Mouse (Mus musculus): ENCODE data around the gene Bco2.

Bco2 gene

DNA sequence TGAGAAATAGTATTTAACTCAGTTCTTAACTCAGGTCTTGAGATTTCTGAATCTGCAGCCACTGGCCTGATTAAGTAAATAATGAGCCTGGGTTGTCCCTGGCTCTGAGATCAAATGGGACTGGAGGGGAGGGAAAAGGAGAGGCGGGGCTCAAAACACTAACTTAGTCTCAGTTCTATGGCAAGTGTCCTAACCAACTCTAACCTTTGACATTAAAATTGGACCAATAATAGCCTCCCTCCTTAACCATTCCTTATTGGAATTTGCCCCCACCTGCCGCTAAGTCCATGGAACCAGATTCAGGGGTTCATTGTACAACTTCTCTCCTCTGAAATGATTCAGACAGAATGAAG, at the start of gene Bco2:
TSS of gene Bco2 (minus strand) at position 88 of the 353 bp plus-strand sequence.
- DNase-seq, result no peak

DNA sequence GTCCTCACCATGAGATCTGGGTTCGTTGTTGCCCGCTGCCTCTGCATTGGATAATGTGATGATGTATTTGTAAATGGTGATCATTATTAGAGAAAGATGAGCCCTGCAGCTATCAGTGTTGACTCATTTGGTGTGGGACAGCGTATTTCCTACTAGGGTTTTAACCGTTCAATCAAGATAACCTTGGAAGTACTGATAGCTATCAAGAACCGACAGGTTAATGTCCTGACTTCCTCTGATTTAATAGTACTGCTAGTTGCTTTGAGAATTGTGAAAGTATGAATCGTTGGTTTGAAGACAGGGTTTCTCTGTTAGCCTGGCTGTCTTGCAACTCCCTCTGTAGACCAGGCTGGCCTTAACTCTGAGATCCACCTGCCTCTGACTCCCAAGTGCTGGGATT, 49.4 kb upstream of the Bco2 start:
- DNase-seq, result no peak

DNA sequence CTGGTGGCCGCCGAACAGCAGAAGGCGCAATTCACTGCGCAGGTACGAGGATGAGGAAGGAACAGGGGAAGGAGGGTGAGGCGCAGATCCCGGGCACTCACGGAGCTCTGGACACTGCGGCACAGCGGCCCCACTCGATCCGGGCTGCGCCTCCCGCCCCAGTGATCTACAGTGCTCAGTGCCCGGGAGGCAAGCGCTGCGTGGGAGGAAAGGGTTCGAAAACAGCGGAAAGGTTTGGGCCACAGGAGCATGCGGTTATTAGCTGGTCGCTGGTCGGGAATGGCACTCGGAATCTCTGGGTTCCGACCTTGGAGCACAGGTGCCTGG, 49.0 kb upstream of the Bco2 start:
- no peak for DNase-seq

DNA sequence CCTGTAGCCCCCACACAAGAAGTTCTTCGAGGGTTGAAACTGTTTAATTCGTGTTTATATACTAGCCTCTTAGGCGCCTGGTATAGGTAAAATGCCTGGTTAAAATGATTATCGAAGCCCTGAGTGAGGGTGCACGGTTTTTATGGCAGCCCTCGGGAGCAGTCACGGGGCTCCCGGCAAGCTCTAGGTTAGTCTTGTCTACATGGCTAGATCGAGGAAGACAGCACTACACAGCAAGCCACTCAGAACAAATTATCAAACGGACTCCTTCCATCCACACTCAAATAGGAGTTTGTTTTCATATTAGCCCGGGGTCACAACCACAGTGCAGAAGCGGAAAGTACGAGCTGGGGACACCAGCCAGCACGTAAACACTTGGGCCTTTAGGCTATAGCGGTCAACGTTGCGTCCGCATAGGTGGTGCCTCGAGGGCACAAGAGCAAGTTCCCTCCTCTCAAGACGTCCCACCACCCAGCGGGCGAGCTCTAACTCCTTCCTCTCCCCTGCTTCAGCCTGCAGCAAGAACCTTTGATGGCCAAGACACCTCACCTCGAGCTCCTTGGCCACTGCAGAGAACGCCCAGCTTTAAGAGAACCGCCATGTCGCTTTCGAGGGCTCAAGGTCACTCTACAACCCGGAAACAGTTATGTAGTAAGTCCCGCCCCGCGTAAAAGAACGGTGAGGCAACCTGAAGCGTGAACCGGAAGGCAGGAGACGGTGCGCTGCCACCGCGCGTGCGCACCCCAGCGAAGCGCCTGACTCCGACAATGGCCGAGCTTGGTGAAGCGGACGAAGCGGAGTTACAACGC, 48.4 kb upstream of the Bco2 start, which contains the start of the genes Sdhd and Timm8b:
TSS of gene Sdhd (minus strand) at position 624 of the 809 bp plus-strand sequence.
TSS of gene Timm8b (plus strand) at position 722 of the 809 bp plus-strand sequence.
- peak; percentile 97 for DNase-seq

DNA sequence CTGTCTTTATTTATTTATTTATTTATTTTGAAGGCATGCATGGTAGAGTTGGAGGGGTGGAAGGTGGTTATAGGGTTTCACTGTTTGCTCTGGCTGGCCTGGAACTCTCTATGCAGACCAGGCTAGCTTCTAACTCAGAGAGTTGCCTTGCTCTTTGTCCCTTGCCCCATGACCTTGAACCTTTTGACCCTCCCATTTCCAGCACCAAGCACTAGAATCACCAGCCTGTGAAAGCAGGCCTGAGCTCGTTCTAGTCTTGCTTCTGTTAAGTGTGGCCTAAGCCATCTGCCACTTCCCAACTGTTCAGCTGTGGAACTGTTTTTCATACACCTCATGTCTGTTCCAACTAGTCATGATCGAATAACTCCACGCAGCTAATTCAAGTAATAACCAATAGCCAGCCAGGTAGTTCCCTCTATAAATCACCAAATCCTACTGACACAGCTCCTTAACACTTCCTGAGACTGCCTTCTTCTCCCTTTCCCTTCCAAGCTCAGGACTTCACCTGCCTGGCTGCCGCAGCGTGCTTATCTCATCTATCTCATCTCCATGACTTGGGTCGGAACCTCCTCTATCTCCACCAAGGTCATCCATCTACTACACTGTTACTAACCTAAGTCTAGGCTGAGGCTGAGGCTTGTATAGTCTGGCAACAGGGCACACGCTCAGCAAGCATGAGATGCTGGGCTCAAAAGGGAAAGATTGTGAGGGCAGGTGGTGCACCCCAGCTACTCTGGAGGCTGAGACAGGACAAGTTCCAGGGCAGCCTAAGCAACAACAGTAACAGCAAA, 47.3 kb upstream of the Bco2 start:
- DNase-seq, result no peak

DNA sequence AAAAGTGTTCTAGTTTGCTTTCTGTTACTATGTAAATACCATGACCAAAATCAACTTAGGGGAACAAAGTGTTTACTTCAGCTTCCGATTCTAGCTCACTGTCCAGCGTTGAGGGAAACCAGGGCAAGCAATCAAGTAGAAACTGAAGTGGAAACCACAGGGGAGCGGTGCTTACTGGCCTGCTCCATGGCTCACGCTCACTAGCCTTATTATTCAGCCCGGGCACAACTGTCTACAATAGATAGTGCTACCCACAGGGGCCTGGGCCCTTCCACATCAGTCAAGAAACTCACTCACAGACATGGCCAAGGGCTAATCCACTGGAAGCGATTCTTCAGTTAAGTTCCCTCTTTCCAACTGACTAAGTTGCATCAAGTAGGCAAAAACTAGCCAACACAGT, 46.6 kb upstream of the Bco2 start:
- DNase-seq, result no peak

DNA sequence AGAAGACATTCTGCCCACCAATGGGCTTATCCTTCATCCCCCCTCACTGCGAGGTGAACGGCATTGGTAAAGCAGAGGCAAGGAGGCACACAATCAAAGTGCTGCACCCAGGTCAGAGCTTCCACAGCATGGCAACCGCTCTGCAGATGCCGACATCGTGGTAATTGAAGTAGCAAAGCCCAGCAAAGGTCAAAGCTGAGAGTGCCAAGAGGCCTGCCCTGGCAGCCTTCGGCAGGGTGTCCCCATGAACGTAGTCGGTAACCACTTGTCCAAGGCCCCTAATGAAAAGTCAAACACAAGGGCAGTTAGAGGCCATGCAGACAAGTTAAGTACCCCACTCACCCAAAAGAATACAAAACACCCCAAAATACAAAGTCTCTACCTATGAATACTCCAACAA, 42.0 kb upstream of the Bco2 start:
- DNase-seq, result no peak

DNA sequence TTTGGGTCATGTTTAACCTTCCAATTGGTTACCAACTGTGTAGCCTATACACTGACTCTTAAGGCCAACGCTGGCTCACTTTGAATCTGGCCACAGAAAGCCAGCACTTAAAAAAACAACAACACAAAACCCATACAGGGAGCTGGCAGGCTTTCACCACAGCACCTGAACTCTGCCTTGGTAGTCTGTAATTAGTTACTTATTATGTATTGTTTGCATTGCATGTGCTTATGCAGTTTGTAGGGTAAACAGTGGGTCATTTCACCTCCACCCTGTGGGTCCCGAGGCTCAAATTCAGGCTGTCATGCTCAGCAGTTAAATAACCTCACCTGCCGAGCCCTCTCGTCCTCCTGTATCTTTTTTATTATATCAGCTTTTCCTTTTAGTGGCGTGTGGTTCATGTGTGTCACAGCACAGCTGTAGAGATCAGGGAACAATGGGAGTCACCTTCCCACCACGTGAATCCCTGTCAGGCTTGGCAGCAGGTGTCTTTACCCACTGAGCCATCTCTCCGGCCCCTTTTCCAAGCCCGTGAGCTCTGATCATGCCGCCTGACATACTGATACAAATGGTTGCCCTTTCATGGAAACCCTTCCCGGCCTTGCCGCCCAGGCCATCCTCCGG, 39.9 kb upstream of the Bco2 start:
- DNase-seq, result no peak

DNA sequence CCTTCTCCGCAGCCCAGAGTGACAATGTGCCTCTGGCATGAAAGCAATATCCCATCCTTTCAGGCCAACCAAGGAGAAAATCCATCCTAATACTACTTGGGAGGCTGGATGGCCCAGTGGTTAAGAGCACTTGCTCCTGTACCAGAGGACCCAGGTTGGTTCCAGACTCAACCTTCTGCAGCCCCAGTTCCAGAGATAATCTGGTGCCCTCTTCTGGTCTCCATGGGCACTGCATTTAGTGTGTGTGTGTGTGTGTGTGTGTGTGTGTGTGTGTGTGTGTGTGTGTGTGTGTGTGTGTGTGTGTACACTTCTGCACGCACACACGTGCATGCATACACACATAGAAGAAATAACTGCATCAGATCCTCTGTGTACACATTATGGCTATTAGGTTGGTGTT, 38.6 kb upstream of the Bco2 start:
- peak; percentile 51 for DNase-seq

DNA sequence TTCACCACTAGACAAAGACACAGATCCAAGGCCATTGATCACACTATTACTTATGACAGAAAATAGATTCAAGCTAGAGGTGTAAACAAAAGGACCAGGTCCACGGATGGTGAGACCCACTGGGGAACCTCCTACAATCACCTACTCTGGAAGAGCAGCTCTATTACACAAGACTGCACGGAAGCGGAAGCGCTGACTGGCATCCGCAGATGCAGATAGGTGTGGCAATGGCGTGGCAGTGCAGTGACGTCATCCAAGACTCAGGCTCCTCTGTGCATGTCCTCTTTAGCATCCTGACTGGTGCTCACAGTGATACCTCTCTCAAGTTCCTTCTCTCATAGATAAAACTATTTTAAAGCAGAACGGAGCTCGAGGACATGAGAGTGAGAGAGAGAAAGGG, 38.0 kb upstream of the Bco2 start:
- DNase-seq, result no peak

DNA sequence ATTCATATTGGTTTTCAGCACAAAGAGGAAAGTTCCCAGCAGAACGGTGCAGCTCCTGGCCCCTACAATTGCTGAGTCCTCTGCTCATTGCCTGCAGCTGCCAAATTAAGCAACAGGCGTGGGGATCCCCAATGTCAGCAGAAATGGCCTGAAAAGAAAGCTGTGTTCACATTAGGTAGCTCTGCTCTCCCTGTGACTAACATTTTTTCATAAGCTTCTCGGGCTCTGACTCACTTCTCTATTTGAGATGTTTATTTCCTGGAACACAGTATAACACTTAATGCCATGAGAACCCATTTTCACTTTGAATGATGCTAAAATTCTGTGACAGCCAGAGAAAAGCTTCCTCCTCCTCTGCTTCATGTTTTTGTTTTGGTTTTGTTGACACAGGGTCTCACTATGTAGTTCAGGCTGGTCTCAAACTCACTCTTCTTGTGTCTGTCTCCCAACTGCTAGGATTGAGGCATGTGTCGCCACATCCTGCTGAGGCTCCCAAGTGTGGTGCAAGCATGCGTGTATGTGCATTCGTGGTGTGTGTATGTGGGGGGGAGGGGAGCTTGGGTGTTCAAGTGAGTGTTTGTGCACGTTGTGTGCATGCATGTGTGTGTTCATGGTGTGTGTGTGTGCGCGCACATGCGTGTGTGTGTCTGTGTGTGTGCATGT, 36.0 kb upstream of the Bco2 start:
- DNase-seq, result no peak

DNA sequence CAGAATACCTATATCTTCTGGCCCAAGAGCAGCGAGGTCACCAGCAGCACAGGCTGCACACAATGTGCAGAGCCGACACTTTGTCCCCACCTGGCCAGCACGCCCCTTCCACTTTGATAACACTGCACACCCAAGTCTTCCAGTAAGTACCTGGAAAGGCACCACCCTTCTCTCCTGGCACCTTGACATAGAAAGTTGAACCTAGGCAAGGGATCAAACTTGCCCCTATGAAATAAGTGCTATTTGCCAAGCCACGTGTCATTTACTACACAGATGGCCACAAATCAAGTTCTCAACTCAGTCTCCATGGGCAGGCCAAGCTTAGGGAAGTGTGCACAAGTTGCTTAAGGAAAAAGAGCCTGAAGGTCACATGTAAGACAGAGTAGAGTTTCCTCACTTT, 32.0 kb upstream of the Bco2 start:
- no peak for DNase-seq

DNA sequence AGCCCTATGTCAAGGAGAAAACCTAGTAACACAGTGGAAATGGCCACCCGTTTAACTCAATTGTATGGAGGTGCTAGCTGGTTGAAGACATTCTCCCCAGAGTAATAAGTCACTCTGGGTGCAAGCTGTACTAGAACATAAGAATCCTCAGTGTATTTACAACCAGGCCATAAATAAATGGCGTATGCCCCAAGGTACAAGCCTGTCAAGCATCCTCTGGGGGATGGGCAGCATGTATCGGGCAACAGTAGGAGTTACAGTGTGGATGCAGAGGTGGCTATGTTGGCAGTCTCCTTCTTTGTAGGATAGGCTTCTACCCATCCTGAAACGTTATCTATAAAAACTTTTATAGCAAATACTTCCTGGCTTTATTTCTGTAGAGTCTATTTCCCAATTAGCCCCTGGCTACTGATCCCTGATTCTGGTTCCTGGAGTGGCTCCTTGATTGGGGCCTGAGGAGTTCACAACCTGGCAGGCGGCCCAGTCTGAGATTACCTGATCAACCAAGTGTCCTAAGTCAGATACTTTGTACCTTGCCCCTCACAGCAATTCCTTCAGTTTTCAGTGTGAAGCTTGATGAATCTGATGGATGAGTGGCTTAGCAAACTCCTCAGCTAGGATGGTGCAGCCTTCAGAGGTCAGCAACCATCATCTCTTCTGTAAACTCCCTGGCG, 30.3 kb upstream of the Bco2 start:
- DNase-seq, result no peak

DNA sequence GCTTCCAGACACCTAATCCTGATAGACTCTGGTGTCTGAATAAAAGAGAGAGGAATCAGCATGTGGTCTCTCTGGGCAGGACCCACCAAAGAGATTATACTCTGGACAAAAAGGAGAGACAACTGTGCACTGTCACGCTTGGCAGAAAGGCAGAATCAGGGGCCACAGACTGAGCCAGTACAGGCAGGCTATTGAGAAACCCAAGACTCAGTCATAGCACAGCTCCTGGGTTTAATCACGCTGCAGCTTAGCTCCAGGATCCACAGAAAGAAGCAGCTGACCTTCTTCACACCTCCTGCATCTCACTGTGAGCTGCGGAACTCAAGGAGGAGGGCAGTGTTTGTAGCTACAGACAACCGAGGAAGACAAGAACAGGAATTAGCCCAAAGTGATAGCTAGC, 25.4 kb upstream of the Bco2 start:
- DNase-seq, result no peak

DNA sequence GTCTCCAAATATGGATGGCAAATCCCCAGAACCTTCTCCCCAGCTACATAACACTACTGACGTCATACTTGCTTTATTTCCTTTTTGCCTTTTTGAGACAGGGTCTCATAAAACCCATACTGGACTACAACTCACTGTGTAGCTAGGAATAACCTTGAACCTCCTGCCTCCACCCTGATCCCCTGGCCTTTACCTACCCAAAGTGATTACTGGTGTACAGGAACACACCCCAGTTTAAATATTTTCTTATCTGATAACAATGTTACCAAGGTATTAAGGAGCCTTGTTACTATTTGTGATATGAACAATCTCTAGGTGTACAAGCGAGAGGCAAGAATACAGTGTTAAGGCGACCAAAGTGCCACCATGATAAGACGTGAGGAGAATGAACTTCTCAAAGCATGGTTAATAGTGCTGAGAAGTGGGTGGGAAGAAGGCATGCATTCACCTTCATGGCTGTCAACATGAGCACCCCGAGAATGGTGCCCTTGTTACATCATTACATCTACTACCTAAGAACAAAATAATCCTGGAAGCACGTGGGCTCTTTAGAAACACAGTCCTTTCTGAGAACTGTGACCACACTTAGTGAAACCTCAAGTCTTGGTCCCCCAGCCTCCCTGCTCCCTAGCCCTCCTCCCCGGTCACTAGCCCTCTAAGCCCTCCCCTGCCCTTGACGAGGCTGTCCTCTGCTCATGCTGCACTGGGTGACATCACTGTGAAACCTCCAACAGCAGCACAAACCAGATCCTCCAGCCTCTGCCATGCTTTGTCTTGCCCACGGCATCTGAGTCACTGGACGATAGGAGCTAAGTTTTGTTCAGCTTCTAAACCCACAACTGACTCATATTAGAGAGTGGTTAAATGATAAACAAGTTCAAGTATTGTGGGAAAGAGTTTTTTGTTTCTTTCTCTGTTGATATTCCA, 14.9 kb upstream of the Bco2 start:
- DNase-seq, result no peak

DNA sequence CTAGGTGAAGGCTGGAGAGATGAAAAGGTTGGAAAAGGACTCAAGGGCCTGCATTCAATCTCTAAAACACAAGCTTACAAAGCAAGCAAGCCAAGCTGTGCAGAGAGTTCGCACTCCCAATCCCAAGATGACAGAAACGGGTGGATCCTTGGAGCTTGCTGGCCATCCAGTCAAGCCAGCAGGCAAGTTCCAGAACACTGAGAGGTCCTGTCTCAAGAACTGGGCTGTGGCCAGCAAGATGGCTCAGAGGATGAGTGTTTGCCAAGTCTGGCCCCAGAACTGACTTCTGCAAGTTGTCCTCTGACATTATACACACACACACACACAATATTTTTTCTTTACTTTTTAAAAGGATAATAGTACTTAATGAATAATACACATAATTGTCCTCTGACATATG, 12.9 kb upstream of the Bco2 start:
- DNase-seq, result no peak

DNA sequence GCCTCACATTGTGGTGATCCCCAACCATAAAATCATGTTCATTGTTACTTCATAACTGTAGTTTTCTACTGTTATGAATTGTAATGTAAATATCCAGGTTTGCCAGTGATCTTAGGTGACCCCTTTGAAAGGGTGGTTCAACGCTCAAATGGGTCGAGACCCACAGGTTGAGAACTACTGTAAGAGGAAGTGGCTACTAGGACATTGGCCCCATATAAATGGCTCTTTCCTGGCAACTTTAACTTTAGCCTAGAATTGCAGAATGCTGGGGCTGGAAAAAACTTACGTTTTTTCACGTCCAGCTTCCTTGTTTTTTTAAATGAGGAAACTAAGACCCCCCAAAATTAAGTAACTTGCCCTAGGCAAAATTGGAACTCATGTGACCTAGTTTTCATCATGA, 12.4 kb upstream of the Bco2 start:
- DNase-seq, result no peak

DNA sequence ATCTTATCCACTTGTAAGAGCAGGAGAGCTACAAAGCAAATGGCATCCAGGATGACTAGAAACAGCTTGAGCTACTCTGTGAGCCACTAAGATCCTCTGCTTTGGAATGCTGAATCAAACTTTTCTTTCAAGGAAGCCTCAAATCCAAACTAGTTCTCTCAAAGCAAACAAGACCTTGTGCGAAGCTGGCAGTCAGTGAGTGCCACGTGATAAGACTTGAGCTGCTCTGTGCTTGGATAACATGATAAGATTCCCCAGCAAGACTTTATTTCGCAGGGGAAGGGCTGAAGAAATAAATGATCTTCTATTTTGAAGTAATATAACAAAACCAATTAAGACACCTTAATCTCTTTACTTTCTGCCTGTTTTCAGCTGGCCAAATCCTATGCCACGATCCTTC, 11.0 kb upstream of the Bco2 start:
- no peak for DNase-seq

DNA sequence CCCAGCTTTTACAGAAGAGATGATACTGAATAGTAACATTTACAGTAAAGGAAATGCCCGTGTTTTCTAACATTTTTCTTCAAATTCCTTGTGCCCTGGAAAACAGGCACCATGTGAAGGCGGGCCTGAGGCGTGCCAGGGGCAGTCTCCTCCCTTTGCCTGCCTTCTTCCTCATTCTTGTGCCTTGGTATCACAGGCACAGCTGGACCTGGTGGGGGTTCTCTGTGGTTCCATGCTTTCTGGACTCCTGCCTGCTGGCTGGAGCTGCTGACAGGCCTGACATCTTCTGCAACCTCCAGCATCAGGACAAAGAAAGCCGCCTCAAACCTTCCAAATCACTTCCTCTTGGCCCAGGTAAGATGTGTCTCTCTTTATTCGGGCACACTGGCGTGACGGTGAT, 10.2 kb upstream of the Bco2 start:
- DNase-seq, result no peak

DNA sequence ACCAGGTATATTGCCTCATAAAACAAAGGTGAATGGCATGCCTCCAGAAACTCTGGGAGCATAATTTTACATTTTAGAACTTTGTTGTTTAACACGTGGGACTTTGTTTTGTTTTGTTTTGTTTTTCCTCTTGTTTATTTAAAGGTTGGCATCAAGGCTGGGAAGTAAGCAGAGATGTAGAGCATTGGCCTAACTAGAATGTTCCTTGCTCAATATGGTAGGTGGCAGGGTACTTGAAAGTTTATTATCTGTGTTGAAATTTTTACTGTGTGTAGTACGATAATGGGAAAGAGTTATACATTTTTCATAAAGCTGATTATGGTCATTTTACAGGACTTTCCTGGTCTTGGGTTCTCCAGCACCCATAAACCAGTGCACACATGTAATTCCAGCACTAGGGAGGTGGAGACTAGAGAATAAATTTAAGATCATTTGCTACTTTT, 7.0 kb upstream of the Bco2 start:
- DNase-seq, result no peak

DNA sequence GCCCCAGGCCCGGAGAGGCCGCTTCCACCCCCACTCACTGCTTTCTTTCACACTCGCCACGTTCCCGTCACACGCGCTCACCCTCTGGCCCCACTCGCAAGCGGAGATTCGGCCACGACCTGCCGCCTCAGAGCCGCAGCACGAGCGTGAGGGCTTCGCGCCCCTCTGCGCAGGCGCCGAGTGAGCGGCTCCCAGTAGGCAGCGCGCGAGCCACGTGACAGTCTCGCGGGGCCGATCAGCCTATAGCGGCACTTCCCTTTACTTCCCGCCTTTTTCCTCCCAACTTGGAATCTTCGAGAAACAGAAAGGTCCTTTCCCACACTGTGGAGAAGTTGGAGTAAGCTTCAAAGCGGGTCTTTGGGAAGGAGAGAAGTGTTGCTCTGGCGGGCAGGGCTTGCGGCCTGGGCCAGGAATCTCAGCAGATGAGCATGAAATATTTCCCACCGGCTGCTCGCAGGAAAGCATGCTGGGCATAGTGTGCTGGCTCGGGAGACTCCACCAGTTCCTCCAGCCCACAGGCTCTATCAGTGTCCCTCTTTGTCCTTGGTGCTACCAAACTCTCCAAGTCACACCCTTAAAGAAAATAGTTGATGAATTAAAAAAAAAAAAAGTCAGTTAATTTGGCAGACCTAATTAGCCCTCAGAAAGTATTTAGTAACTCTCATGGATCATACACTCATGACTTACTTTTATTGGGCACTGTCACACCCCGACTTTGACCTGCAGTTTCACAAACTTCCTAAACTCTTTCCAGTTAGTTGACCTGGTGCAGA, 6.3 kb upstream of the Bco2 start, which contains the start of gene Tex12:
TSS of gene Tex12 (minus strand) at position 181 of the 773 bp plus-strand sequence.
- DNase-seq, result no peak

All from embryo, embryonic 11 days (tissue).